Mouse (Mus musculus) myocyte (in vitro differentiated cells): Measurements from ENCODE around the gene Phf7. TPM values are rescaled to one million over a fixed set of nuclear protein-coding genes. Genes with fewer than 3 reads are reported as not detected.

Experiments
- H3K27me3 ChIP-seq: one replicate; pipeline ENCODE4 v1.6.1; 2011; ENCODE audit not compliant: control insufficient read depth, insufficient read depth, insufficient read length
- H3K36me3 ChIP-seq: one replicate; pipeline ENCODE4 v1.6.1; 2011; ENCODE audit not compliant: control insufficient read depth, insufficient read depth
- H3K4me2 ChIP-seq: one replicate; pipeline ENCODE4 v1.6.1; 2011; ENCODE audit warnings: low read depth, control low read depth
- H3K4me3 ChIP-seq: one replicate; pipeline ENCODE4 v1.5.1; 2011; ENCODE audit warnings: mild to moderate bottlenecking, control low read depth, moderate library complexity
- H3K79me2 ChIP-seq: one replicate; pipeline ENCODE4 v1.6.1; 2011; ENCODE audit not compliant: control insufficient read depth, insufficient read depth
- H3ac ChIP-seq: one replicate; pipeline ENCODE4 v1.6.1; 2011; ENCODE audit not compliant: control insufficient read depth, insufficient read length
- CEBPB ChIP-seq: IDR thresholded peaks from 2 replicates; pipeline ENCODE4 v1.6.1; 2011; ENCODE audit warnings: mild to moderate bottlenecking, moderate library complexity; ENCODE audit not compliant: poor library complexity, insufficient read depth, severe bottlenecking
- E2F4 ChIP-seq: IDR thresholded peaks from one replicate; pipeline ENCODE4 v1.6.1; 2011; ENCODE audit warnings: mild to moderate bottlenecking, control low read depth, moderate library complexity; ENCODE audit not compliant: insufficient read depth
- MAX ChIP-seq: IDR thresholded peaks from one replicate; pipeline ENCODE4 v1.6.1; 2011; ENCODE audit warnings: low read depth, mild to moderate bottlenecking, control low read depth
- MYOD1 ChIP-seq, 3 experiments: IDR thresholded peaks; one replicate each; pipeline ENCODE4 v1.6.1; 2011; ENCODE audit warnings: control low read depth in 2 of 3, low read depth in 2 of 3, mild to moderate bottlenecking in 2 of 3, moderate library complexity in 1 of 3; ENCODE audit not compliant: insufficient read length in 2 of 3, control insufficient read depth in 1 of 3
- MYOG ChIP-seq, 3 experiments: IDR thresholded peaks; one replicate each; pipeline ENCODE4 v1.6.1; 2011; ENCODE audit warnings: control low read depth in 2 of 3, low read depth in 2 of 3, mild to moderate bottlenecking in 2 of 3; ENCODE audit not compliant: insufficient read length in 2 of 3, control insufficient read depth in 1 of 3, insufficient read depth in 1 of 3
- POLR2A ChIP-seq: IDR thresholded peaks from one replicate; pipeline ENCODE4 v1.6.1; 2011; ENCODE audit warnings: low read depth, mild to moderate bottlenecking, control low read depth, moderate library complexity; ENCODE audit not compliant: insufficient read length
- POLR2AphosphoS2 ChIP-seq: IDR thresholded peaks from one replicate; pipeline ENCODE4 v1.6.1; 2011; ENCODE audit warnings: low read depth, control low read depth; ENCODE audit not compliant: insufficient read length
- REST ChIP-seq: IDR thresholded peaks from one replicate; pipeline ENCODE4 v1.6.1; 2011; ENCODE audit warnings: mild to moderate bottlenecking, control low read depth, moderate library complexity; ENCODE audit not compliant: insufficient read depth, insufficient read length
- SRF ChIP-seq: IDR thresholded peaks from one replicate; pipeline ENCODE4 v1.6.1; 2011; ENCODE audit warnings: low read depth; ENCODE audit not compliant: control insufficient read depth, insufficient read length
- TCF12 ChIP-seq: IDR thresholded peaks from one replicate; pipeline ENCODE4 v1.6.1; 2011; ENCODE audit warnings: mild to moderate bottlenecking, control low read depth; ENCODE audit not compliant: poor library complexity, insufficient read depth, severe bottlenecking
- TCF3 ChIP-seq: IDR thresholded peaks from one replicate; pipeline ENCODE4 v1.6.1; 2011; ENCODE audit warnings: low read depth, control low read depth; ENCODE audit not compliant: insufficient read length
- USF1 ChIP-seq: IDR thresholded peaks from one replicate; pipeline ENCODE4 v1.6.1; 2011; ENCODE audit warnings: low read depth, mild to moderate bottlenecking, control low read depth, moderate library complexity
- polyA plus RNA-seq: library from polyadenylated mRNA; unstranded; fragments of >200 nt; fragmentation: generic; extraction: Trizol; gene quantifications from one replicate; pipeline ENCODE4 v1.2.1, GENCODE M21; 2012; ENCODE audit warnings: missing spikeins

Gene Phf7
- polyA plus RNA-seq, 1 experiment: 5.4 TPM

DNA sequence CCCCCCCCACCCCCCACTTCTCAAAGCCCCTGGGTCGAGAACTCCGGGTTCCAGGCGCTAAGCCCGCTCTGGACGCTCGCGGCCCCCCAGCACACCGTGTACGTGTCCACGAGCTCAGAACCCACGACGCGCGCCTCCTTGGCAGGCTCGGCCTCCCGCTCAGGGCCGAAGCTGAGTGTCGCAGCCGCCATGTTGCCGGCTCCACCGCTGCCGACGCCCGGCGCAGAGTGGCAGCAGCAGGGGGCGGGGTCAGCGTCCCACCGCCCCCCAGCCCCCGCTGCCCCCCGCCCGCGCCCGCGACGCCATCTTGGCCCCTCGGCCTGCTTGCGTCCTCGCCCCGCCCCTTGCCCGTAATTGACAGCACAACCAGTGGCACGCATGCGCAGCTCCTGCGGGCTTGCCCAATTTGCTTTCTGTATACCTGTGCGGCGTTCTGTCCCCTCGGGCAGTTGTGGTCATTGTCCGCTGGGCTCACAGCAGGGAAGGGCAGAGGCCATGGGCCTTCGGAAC, 44.6 kb downstream of the Phf7 start:
- no peaks in the 10 kb centered on the region for H3K27me3 ChIP-seq
- peaks cover 42% of the 10 kb centered on the region for H3K36me3 ChIP-seq
- H3K4me2 ChIP-seq: peak overlapping the region; percentile 100
- peak overlapping the region; percentile 100 for H3K4me3 ChIP-seq
- peak; percentile 91 for TF ChIP-seq POLR2AphosphoS2
- peak; percentile 19 for TF ChIP-seq TCF3
- TF ChIP-seq MYOG (IDR thresholded peaks at IDR 0.05; ENCODE audit: control insufficient read depth in 1 of 3, insufficient read depth in 1 of 3, insufficient read length in 2 of 3, low read depth in 2 of 3): peak in 1 of 3 experiments; percentile 17
- no peak for TF ChIP-seq CEBPB
- TF ChIP-seq REST: peak; percentile 47
- TF ChIP-seq E2F4: no peak
- TF ChIP-seq MYOD1 (IDR thresholded peaks at IDR 0.05; ENCODE audit: control insufficient read depth in 1 of 3, insufficient read length in 2 of 3, low read depth in 2 of 3): peak in 1 of 3 experiments; percentile 31
- TF ChIP-seq POLR2A: peak; percentile 96
- TF ChIP-seq SRF: peak; percentile 68
- peaks cover 63% of the 10 kb centered on the region for H3K79me2 ChIP-seq
- peak overlapping the region; percentile 74 for H3ac ChIP-seq

GRCm38 (mm10) chr14:31205562-31206467, 45.3 kb downstream of the Phf7 start:
- no peak for TF ChIP-seq MYOD1 (IDR thresholded peaks at IDR 0.05; ENCODE audit: control insufficient read depth in 1 of 3, insufficient read length in 2 of 3, low read depth in 2 of 3)
- peak; percentile 26 for TF ChIP-seq POLR2A
- TF ChIP-seq REST: no peak
- peak; percentile 45 for TF ChIP-seq POLR2AphosphoS2
- no peak for TF ChIP-seq E2F4
- Histone ChIP-seq H3K79me2 (peaks cover 70% of the 10 kb centered on the region), H3K27me3 (no peaks in the 10 kb centered on the region), H3ac (peak overlapping the region; percentile 74), H3K36me3 (peaks cover 45% of the 10 kb centered on the region), H3K4me3 (peak overlapping the region; percentile 100), H3K4me2 (peak overlapping the region; percentile 89)

- Histone ChIP-seq H3K27me3 (no peaks in the 10 kb centered on the region), H3K36me3 (peaks cover 46% of the 10 kb centered on the region)
- TF ChIP-seq SRF (no peak), TCF3 (no peak), POLR2A (no peak), MYOD1 (IDR thresholded peaks at IDR 0.05; ENCODE audit: control insufficient read depth in 1 of 3, insufficient read length in 2 of 3, low read depth in 2 of 3) (no peak), CEBPB (no peak), USF1 (no peak), MAX (no peak), POLR2AphosphoS2 (no peak), MYOG (IDR thresholded peaks at IDR 0.05; ENCODE audit: control insufficient read depth in 1 of 3, insufficient read depth in 1 of 3, insufficient read length in 2 of 3, low read depth in 2 of 3) (no peak), REST (no peak), E2F4 (no peak), TCF12 (no peak)
Observed at GRCm38 (mm10) chr14:31205244-31205561, 45.9 kb downstream of the Phf7 start.

GRCm38 (mm10) chr14:31204844-31205243, 46.3 kb downstream of the Phf7 start:
- Histone ChIP-seq H3K79me2 (peaks cover 75% of the 10 kb centered on the region), H3K27me3 (no peaks in the 10 kb centered on the region), H3K4me2 (peak overlapping the region; percentile 89), H3ac (peak overlapping the region; percentile 74), H3K4me3 (peak overlapping the region; percentile 100), H3K36me3 (peaks cover 45% of the 10 kb centered on the region)
- TF ChIP-seq POLR2AphosphoS2 (peak; percentile 11), TCF12 (no peak)

More at GRCm38 (mm10) chr14:31205244-31205561, 45.9 kb downstream of the Phf7 start:
- Histone ChIP-seq H3K4me2 (peak overlapping the region; percentile 89), H3K79me2 (peaks cover 73% of the 10 kb centered on the region), H3K4me3 (peak overlapping the region; percentile 100), H3ac (peak overlapping the region; percentile 74)

DNA sequence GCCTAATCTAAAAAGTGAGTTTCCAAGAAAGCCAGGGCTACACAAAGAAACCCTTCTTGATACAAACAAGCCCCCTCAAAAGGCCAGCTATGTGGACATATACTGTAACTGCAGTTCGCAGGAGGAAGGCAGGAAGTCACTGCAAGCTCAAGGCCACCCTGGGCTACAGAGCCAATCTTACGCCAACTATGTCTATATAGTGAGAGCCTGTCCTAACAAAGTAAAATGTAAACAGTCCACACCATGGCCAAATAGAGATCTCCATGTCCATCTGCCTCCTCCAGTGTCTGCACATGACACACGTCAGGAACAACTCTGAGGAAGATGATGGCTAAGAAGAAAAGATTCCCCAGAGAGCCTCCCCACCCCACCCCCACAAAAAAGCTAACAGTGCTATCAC, 51.1 kb downstream of the Phf7 start:
- Histone ChIP-seq H3K4me3 (no peak overlapping the region), H3K27me3 (no peaks in the 10 kb centered on the region), H3K36me3 (peaks cover 59% of the 10 kb centered on the region), H3K79me2 (peaks cover 87% of the 10 kb centered on the region), H3ac (no peak overlapping the region), H3K4me2 (no peak overlapping the region)
- no peak for TF ChIP-seq SRF
- no peak for TF ChIP-seq CEBPB
- TF ChIP-seq MYOD1 (IDR thresholded peaks at IDR 0.05; ENCODE audit: control insufficient read depth in 1 of 3, insufficient read length in 2 of 3, low read depth in 2 of 3): no peak
- TF ChIP-seq MYOG (IDR thresholded peaks at IDR 0.05; ENCODE audit: control insufficient read depth in 1 of 3, insufficient read depth in 1 of 3, insufficient read length in 2 of 3, low read depth in 2 of 3): no peak
- no peak for TF ChIP-seq TCF12
- TF ChIP-seq TCF3: no peak
- no peak for TF ChIP-seq POLR2AphosphoS2
- TF ChIP-seq E2F4: no peak
- no peak for TF ChIP-seq REST
- no peak for TF ChIP-seq POLR2A
- TF ChIP-seq MAX: no peak
- TF ChIP-seq USF1: no peak
